Mouse (Mus musculus): Measurements from ENCODE around the gene Pan3.
A peak's percentile ranks its signal among the peaks of the same experiment; 100 is the strongest.

Pan3 gene

GRCm38 (mm10) chr5:147484142-147484541 lies 54.2 kb downstream of the Pan3 start:
- no peak for DNase-seq (ENCODE audit: low spot score)

GRCm38 (mm10) chr5:147489226-147489625 lies 59.3 kb downstream of the Pan3 start:
- no peak for DNase-seq (ENCODE audit: low spot score)

GRCm38 (mm10) chr5:147490907-147491306 lies 60.9 kb downstream of the Pan3 start:
- DNase-seq (ENCODE audit: low spot score), result no peak

GRCm38 (mm10) chr5:147492511-147492910 lies 62.5 kb downstream of the Pan3 start:
- no peak for DNase-seq (ENCODE audit: low spot score)

- DNase-seq (ENCODE audit: low spot score), result peak; percentile 34
Observed at GRCm38 (mm10) chr5:147493205-147493604, 63.2 kb downstream of the Pan3 start.

GRCm38 (mm10) chr5:147493685-147494084 lies 63.7 kb downstream of the Pan3 start:
- no peak for DNase-seq (ENCODE audit: low spot score)

GRCm38 (mm10) chr5:147494388-147494787 lies 64.4 kb downstream of the Pan3 start:
- DNase-seq (ENCODE audit: low spot score), result no peak

- no peak for DNase-seq (ENCODE audit: low spot score)
Observed at GRCm38 (mm10) chr5:147494791-147495376, 64.9 kb downstream of the Pan3 start.

GRCm38 (mm10) chr5:147495961-147496360 lies 66.0 kb downstream of the Pan3 start:
- no peak for DNase-seq (ENCODE audit: low spot score)

- no peak for DNase-seq (ENCODE audit: low spot score)
Observed at GRCm38 (mm10) chr5:147496921-147497320, 67.0 kb downstream of the Pan3 start.

- DNase-seq (ENCODE audit: low spot score), result no peak
Observed at GRCm38 (mm10) chr5:147497714-147498113, 67.8 kb downstream of the Pan3 start.

GRCm38 (mm10) chr5:147501456-147501998 lies 71.6 kb downstream of the Pan3 start:
- DNase-seq (ENCODE audit: low spot score), result no peak

GRCm38 (mm10) chr5:147502921-147503320 lies 73.0 kb downstream of the Pan3 start:
- DNase-seq (ENCODE audit: low spot score), result no peak

- no peak for DNase-seq (ENCODE audit: low spot score)
Observed at GRCm38 (mm10) chr5:147511350-147511749, 81.4 kb downstream of the Pan3 start.

GRCm38 (mm10) chr5:147527006-147527405 lies 97.0 kb downstream of the Pan3 start:
- DNase-seq (ENCODE audit: low spot score), result no peak

- no peak for DNase-seq (ENCODE audit: low spot score)
Observed at GRCm38 (mm10) chr5:147527788-147528187, 97.8 kb downstream of the Pan3 start.

GRCm38 (mm10) chr5:147532031-147532430 lies 102.1 kb downstream of the Pan3 start:
- no peak for DNase-seq (ENCODE audit: low spot score)

- DNase-seq (ENCODE audit: low spot score), result no peak
Observed at GRCm38 (mm10) chr5:147539409-147539808, 109.4 kb downstream of the Pan3 start.

GRCm38 (mm10) chr5:147539815-147540214 lies 109.9 kb downstream of the Pan3 start:
- no peak for DNase-seq (ENCODE audit: low spot score)

GRCm38 (mm10) chr5:147542291-147542690 lies 112.3 kb downstream of the Pan3 start:
- no peak for DNase-seq (ENCODE audit: low spot score)

GRCm38 (mm10) chr5:147545731-147546241 lies 115.8 kb downstream of the Pan3 start:
- no peak for DNase-seq (ENCODE audit: low spot score)

- no peak for DNase-seq (ENCODE audit: low spot score)
Observed at GRCm38 (mm10) chr5:147549016-147549755, 119.2 kb downstream of the Pan3 start.

Data from MN1 (cell line).